Mouse (Mus musculus): ENCODE results near the gene Bex2. TPM values are rescaled to one million over a fixed set of nuclear protein-coding genes. Genes with fewer than 3 reads are reported as not detected.
"Not testable (repeated sequence)": the region's sequence is repeated elsewhere in the genome, so short reads cannot be mapped to it uniquely, and the experiment has no call there.

Bex2 gene
- polyA plus RNA-seq (2016; fragmentation: Nextera tagmentation; extraction: Ambion mirVana), result 303 and 318 TPM in 2 replicates

DNA sequence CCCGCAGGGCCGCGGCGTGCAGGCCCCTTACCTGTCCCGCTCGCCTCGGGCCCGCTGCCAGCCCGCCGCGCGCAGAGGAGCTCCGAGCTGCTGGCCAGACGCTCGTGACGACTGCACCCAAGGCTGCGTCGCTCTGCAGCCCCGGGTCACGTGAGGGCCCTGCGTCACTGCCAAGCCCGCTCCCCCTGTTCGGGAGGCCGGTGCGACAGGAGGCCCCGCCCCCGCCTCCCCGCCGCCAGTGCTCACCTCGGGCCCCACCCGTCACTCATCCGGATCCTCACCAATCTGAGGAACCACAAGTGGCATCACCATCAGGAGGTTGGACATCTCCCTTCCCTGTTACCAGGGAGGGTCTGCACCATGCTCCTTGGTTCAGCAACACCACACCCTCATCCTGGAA, at the start of gene Bex2:
Bex2 (minus strand) TSS at position 217 of the 400 bp plus-strand sequence.
- H3K9me3 ChIP-seq (replicated peaks); H3K4me1 ChIP-seq; H3K27me3 ChIP-seq (ENCODE audit: low read depth, poor library complexity, severe bottlenecking): not testable (repeated sequence)
- 19% methylated on average over 3 of the region's 32 CpGs for WGBS
- DNase-seq (ENCODE audit: low spot score), result peak; percentile 14
- Histone ChIP-seq H3K36me3 (peaks cover 11% of the 10 kb centered on the region), H3K4me3 (peak within 1 kb of the TSS; percentile 60), H3K27ac (replicated peaks) (peak within 1 kb of the TSS; percentile 85)

DNA sequence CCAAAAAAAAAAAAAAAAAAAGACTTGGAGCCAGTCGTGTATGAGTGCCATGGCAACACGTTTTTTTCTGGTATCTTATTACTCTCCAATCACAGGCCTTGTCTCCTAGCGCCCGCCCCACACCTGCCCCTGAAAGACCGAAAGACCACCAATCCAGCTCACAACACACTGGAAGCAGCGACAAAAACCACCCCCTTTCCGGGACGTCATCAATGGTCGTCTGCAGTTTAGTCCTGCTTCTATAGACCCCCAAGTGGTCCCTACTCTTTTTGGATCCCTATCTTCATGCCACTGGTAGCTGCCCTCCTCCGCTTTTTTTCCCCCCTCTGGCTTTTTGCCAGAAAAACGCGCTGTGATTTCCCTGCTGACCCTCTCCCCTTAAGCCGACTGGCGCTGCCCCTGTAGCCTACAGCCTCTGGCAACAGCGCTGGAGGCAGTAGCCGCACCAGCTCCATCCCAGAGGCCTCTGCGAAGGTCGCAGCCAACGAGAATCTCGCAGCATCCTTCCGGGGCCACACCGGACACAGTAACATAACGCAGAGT, 47.5 kb upstream of the Bex2 start:
- WGBS, result 17% methylated on average over 23 of the region's 23 CpGs
- no peaks in the 10 kb centered on the region for H3K36me3 ChIP-seq
- no peaks in the 10 kb centered on the region for H3K9me3 ChIP-seq (replicated peaks)
- peaks cover 44% of the 10 kb centered on the region for H3K27me3 ChIP-seq (ENCODE audit: low read depth, poor library complexity, severe bottlenecking)
- H3K4me3 ChIP-seq, result peak overlapping the region; percentile 50
- peak overlapping the region; percentile 80 for H3K27ac ChIP-seq (replicated peaks)
- H3K4me1 ChIP-seq, result no peaks in the 10 kb centered on the region
- peak; percentile 79 for DNase-seq (ENCODE audit: low spot score)

GRCm38 (mm10) chrX:136115015-136115414, 47.0 kb upstream of the Bex2 start:
- Histone ChIP-seq H3K4me1 (no peaks in the 10 kb centered on the region), H3K27ac (replicated peaks) (no peak overlapping the region), H3K36me3 (no peaks in the 10 kb centered on the region), H3K9me3 (replicated peaks) (no peaks in the 10 kb centered on the region), H3K4me3 (peak overlapping the region; percentile 50), H3K27me3 (ENCODE audit: low read depth, poor library complexity, severe bottlenecking) (peaks cover 44% of the 10 kb centered on the region)
- no peak for DNase-seq (ENCODE audit: low spot score)
- 48% methylated on average over 4 of the region's 4 CpGs for WGBS

GRCm38 (mm10) chrX:136107942-136108341, 39.9 kb upstream of the Bex2 start:
- WGBS, result 52% methylated on average over 6 of the region's 6 CpGs
- Histone ChIP-seq H3K4me3 (no peak overlapping the region), H3K36me3 (no peaks in the 10 kb centered on the region), H3K27me3 (ENCODE audit: low read depth, poor library complexity, severe bottlenecking) (peaks cover 36% of the 10 kb centered on the region), H3K9me3 (replicated peaks) (no peaks in the 10 kb centered on the region), H3K4me1 (peaks cover 11% of the 10 kb centered on the region), H3K27ac (replicated peaks) (no peak overlapping the region)
- DNase-seq (ENCODE audit: low spot score), result peak; percentile 22

DNA sequence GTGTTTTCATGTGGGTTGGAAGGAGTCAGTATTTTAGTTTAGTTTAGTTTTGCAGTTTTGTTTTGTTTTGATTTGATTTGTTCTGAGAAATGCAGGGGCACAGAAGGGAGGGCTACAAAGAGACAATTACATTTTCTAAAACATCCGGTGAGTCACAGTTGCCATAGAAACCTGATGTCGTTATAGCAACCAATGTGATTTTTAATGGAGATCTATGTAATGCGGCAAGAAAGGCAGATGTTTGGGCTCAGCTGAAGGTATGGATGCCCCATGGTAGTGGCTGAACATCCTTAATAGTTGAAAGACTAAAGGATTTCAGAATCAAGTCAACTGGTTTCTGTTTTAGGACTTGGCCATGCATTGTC, 36.7 kb upstream of the Bex2 start:
- H3K27me3 ChIP-seq (ENCODE audit: low read depth, poor library complexity, severe bottlenecking), result peaks cover 16% of the 10 kb centered on the region
- H3K4me1 ChIP-seq, result peaks cover 11% of the 10 kb centered on the region
- no peak for DNase-seq (ENCODE audit: low spot score)
- H3K27ac ChIP-seq (replicated peaks), result no peak overlapping the region
- WGBS, result 70% methylated on average over 3 of the region's 3 CpGs
- no peaks in the 10 kb centered on the region for H3K9me3 ChIP-seq (replicated peaks)
- no peak overlapping the region for H3K4me3 ChIP-seq
- H3K36me3 ChIP-seq, result no peaks in the 10 kb centered on the region

DNA sequence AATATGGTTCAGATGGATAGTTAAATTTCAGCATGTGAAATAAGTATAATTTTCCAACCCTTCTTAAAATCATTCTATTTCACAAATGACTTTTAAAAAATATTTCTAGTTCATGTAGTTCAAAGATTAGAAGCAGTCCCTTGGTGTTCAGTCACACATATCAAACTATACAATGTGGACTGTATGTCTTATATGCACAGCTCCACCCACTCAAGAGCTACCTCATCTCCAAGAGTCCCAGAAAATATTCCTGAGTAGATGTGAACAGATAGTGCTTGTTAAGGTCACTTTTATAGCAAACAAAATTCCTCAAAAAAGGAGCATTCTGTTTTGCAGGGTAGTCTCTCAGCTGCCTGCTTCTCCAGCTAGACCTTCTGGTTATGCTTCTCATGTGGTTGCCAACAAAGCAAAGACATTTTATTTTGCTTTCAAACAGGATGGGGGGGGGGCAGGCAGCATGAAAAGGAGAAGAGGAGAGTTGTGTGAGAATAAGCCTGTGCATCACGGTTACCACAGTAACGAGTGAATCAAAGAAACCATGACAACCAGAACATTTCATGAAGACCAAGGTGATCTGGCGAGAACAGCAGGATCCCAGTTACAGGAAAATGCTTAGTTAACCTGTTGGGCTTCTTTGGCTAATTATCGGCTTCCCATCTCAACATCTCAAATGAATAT, 36.1 kb upstream of the Bex2 start:
- DNase-seq (ENCODE audit: low spot score), result no peak
- H3K36me3 ChIP-seq, result no peaks in the 10 kb centered on the region
- no peak overlapping the region for H3K4me3 ChIP-seq
- no peak overlapping the region for H3K27ac ChIP-seq (replicated peaks)
- no peaks in the 10 kb centered on the region for H3K9me3 ChIP-seq (replicated peaks)
- whole genome bisulfite sequencing, result 61% methylated on average over 4 of the region's 4 CpGs
- peaks cover 13% of the 10 kb centered on the region for H3K27me3 ChIP-seq (ENCODE audit: low read depth, poor library complexity, severe bottlenecking)
- H3K4me1 ChIP-seq, result peaks cover 11% of the 10 kb centered on the region

DNA sequence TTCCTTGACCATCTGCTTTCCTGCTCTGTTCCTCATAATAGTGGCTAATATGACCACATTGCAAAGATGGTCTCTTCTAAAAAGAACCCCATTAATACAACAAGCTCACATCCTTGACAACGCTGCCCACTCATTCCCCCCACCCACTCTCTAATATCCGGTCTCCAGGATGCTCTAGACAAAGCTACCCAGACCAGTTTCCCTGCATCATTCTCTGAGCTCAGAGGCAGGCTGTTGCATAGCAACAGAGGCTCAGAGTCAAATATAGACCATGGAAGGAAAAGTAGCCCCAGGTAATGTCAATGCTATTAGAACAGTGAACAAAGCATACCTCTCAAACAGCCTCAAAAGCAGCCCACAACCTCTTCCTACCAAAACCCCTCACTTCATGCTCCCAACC, 26.4 kb upstream of the Bex2 start:
- Histone ChIP-seq H3K27ac (replicated peaks) (no peak overlapping the region), H3K27me3 (ENCODE audit: low read depth, poor library complexity, severe bottlenecking) (peaks cover 48% of the 10 kb centered on the region), H3K4me3 (no peak overlapping the region), H3K36me3 (no peaks in the 10 kb centered on the region), H3K4me1 (no peaks in the 10 kb centered on the region), H3K9me3 (replicated peaks) (no peaks in the 10 kb centered on the region)
- WGBS, result 74% methylated on average over 2 of the region's 2 CpGs
- no peak for DNase-seq (ENCODE audit: low spot score)

GRCm38 (mm10) chrX:136092497-136093279, 24.7 kb upstream of the Bex2 start:
- no peak overlapping the region for H3K27ac ChIP-seq (replicated peaks)
- no peaks in the 10 kb centered on the region for H3K9me3 ChIP-seq (replicated peaks)
- H3K36me3 ChIP-seq, result no peaks in the 10 kb centered on the region
- H3K4me3 ChIP-seq, result no peak overlapping the region
- WGBS, result 66% methylated on average over 2 of the region's 2 CpGs
- no peaks in the 10 kb centered on the region for H3K4me1 ChIP-seq
- DNase-seq (ENCODE audit: low spot score), result no peak
- H3K27me3 ChIP-seq (ENCODE audit: low read depth, poor library complexity, severe bottlenecking), result peaks cover 37% of the 10 kb centered on the region

DNA sequence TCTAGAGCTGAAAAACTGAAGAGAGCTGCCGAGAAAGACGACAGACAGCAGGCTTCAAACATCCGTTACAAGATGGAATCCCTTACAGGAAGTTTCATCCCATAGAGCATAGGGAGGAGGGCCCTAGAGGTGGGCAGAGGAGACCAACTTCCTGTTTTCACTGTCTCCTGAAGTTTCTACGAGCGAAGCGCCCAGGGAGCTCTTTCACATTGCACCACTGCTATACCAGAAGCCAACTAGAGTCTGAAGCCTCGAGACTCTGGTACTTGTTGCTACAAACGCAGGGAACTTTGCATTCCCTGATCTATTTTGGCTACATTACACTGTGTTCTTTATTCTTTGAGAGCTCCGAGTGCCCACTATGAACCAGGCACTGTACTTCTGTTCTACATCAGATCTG, 17.1 kb upstream of the Bex2 start, which contains the start of gene Nxf3:
Nxf3 (minus strand) TSS at position 101 of the 400 bp plus-strand sequence.
- WGBS, result 85% methylated on average over 9 of the region's 9 CpGs
- Histone ChIP-seq H3K27ac (replicated peaks) (no peak within 1 kb of the TSS), H3K36me3 (no peaks in the 10 kb centered on the region)

GRCm38 (mm10) chrX:136067201-136067991, 640 bp downstream of the Bex2 start:
- peak; percentile 43 for DNase-seq (ENCODE audit: low spot score)
- peaks cover 11% of the 10 kb centered on the region for H3K36me3 ChIP-seq
- not testable (repeated sequence) for H3K4me1 ChIP-seq; H3K9me3 ChIP-seq (replicated peaks); H3K27me3 ChIP-seq (ENCODE audit: low read depth, poor library complexity, severe bottlenecking)
- 17% methylated on average over 18 of the region's 48 CpGs for WGBS
- H3K27ac ChIP-seq (replicated peaks), result peak overlapping the region; percentile 85
- peak overlapping the region; percentile 60 for H3K4me3 ChIP-seq

More for the DNA sequence above, 17.1 kb upstream of the Bex2 start, which contains the start of gene Nxf3:
- Histone ChIP-seq H3K4me1 (no peaks in the 10 kb centered on the region), H3K4me3 (no peak within 1 kb of the TSS), H3K27me3 (ENCODE audit: low read depth, poor library complexity, severe bottlenecking) (peaks cover 16% of the 10 kb centered on the region), H3K9me3 (replicated peaks) (no peaks in the 10 kb centered on the region)
- no peak for DNase-seq (ENCODE audit: low spot score)

GRCm38 (mm10) chrX:136060698-136061097, 7.3 kb downstream of the Bex2 start:
- Histone ChIP-seq H3K4me3 (no peak overlapping the region), H3K4me1 (no peaks in the 10 kb centered on the region), H3K27ac (replicated peaks) (no peak overlapping the region), H3K27me3 (ENCODE audit: low read depth, poor library complexity, severe bottlenecking) (peaks cover 17% of the 10 kb centered on the region), H3K36me3 (no peaks in the 10 kb centered on the region), H3K9me3 (replicated peaks) (no peaks in the 10 kb centered on the region)
- 89% methylated on average over 1 of the region's 1 CpGs for WGBS
- DNase-seq (ENCODE audit: low spot score), result no peak

GRCm38 (mm10) chrX:136051219-136051618, 16.8 kb downstream of the Bex2 start:
- peaks cover 21% of the 10 kb centered on the region for H3K27me3 ChIP-seq (ENCODE audit: low read depth, poor library complexity, severe bottlenecking)
- no peak overlapping the region for H3K27ac ChIP-seq (replicated peaks)
- 72% methylated on average over 2 of the region's 2 CpGs for WGBS
- H3K9me3 ChIP-seq (replicated peaks), result no peaks in the 10 kb centered on the region
- H3K36me3 ChIP-seq, result no peaks in the 10 kb centered on the region
- no peak overlapping the region for H3K4me3 ChIP-seq
- no peaks in the 10 kb centered on the region for H3K4me1 ChIP-seq
- DNase-seq (ENCODE audit: low spot score), result no peak
